Mouse (Mus musculus) limb, embryonic 14.5 days (tissue): ENCODE data around the gene Zbtb38. TPM values are rescaled to one million over a fixed set of nuclear protein-coding genes. Genes with fewer than 3 reads are reported as not detected.

Experiments used
- ATAC-seq: fragments of 200-750 bp; cut with Nextera tagmentation; 2 replicates; pipeline ENCODE4 v1.8.0; 2017; ENCODE audit warnings: low read depth, moderate number of reproducible peaks, moderate TSS enrichment; ENCODE audit not compliant: low FRiP score
- DNase-seq: peaks from one replicate; pipeline ENCODE4 v3.0.0-alpha.2; 2015; ENCODE audit warnings: low spot score
- H3K27ac ChIP-seq: fragments of 300-500 bp; sonication (generic); replicated peaks from 2 replicates; pipeline ENCODE4 v1.5.1; 2014; ENCODE audit warnings: low read depth, mild to moderate bottlenecking, low read length, moderate library complexity, mixed read lengths
- H3K27me3 ChIP-seq: fragments of 300-500 bp; sonication (generic); 2 replicates; pipeline ENCODE4 v1.6.1; 2014; ENCODE audit warnings: low read length, mixed read lengths; ENCODE audit not compliant: control insufficient read depth, insufficient read depth
- H3K36me3 ChIP-seq: fragments of 300-500 bp; sonication (generic); 2 replicates; pipeline ENCODE4 v1.6.1; 2014; ENCODE audit warnings: mild to moderate bottlenecking, low read length, moderate library complexity, mixed read lengths; ENCODE audit not compliant: control insufficient read depth, insufficient read depth
- H3K4me1 ChIP-seq: fragments of 300-500 bp; sonication (generic); 2 replicates; pipeline ENCODE4 v1.6.1; 2014; ENCODE audit warnings: antibody characterized with exemption, low read length, mixed read lengths; ENCODE audit not compliant: control insufficient read depth, insufficient read depth
- H3K4me2 ChIP-seq: fragments of 300-500 bp; sonication (generic); replicated peaks from 2 replicates; pipeline ENCODE4 v1.6.1; 2014; ENCODE audit warnings: low read depth, mild to moderate bottlenecking, low read length, moderate library complexity; ENCODE audit not compliant: severe bottlenecking
- H3K4me3 ChIP-seq: fragments of 300-500 bp; sonication (generic); replicated peaks from 2 replicates; pipeline ENCODE4 v1.5.1; 2014; ENCODE audit warnings: low read length
- H3K9ac ChIP-seq: fragments of 300-500 bp; sonication (generic); 2 replicates; pipeline ENCODE4 v1.6.1; 2014; ENCODE audit warnings: mild to moderate bottlenecking, low read depth, low read length, moderate library complexity; ENCODE audit not compliant: severe bottlenecking
- H3K9me3 ChIP-seq: fragments of 300-500 bp; sonication (generic); 2 replicates; pipeline ENCODE4 v1.6.1; 2016; ENCODE audit warnings: low read length; ENCODE audit not compliant: control insufficient read depth
- POLR2A ChIP-seq: fragments of 200-500 bp; IDR thresholded peaks from 2 replicates; pipeline ENCODE4 v1.8.0; 2012; ENCODE audit warnings: inconsistent platforms, mild to moderate bottlenecking, moderate library complexity, borderline replicate concordance; ENCODE audit not compliant: insufficient read depth, insufficient read length; ENCODE audit errors: extremely low read depth
- WGBS: fragments of 180-500 bp; shearing (Covaris S2); extraction: QIAGEN DNeasy Blood & Tissue Kit; methylation state at CpG from one replicate; pipeline ENCODE4 v1.1.7; 2014; 5-methylcytosine and 5-hydroxymethylcytosine counted together
- polyA plus RNA-seq, 2 experiments: library from polyadenylated mRNA; depleted of rRNA in 1 of 2; stranded (reverse) in 1 of 2; unstranded in 1 of 2; fragments of >200 nt; fragmentation: Nextera tagmentation in 1 of 2; extraction: Ambion mirVana in 1 of 2; gene quantifications; 2 replicates each; pipeline versions ENCODE4 v1.2.1 to v1.2.3; 2012 to 2014

The Zbtb38 gene
- polyA plus RNA-seq, 2 experiments = 2.8 to 14.9 TPM

- DNase-seq = no peak
- Histone ChIP-seq H3K27me3 (no peaks in the 10 kb centered on the region), H3K9me3 (no peaks in the 10 kb centered on the region), H3K4me1 (peaks cover 36% of the 10 kb centered on the region), H3K4me3 (no peak overlapping the region), H3K36me3 (no peaks in the 10 kb centered on the region), H3K9ac (no peak overlapping the region), H3K4me2 (no peak overlapping the region), H3K27ac (no peak overlapping the region)
- ATAC-seq = no peak
- WGBS = 85% methylated on average over 2 of the region's 2 CpGs
- TF ChIP-seq POLR2A = no peak
These were observed 22.4 kb downstream of the Zbtb38 start for GRCm38 (mm10) chr9:96730311-96730625.

DNA sequence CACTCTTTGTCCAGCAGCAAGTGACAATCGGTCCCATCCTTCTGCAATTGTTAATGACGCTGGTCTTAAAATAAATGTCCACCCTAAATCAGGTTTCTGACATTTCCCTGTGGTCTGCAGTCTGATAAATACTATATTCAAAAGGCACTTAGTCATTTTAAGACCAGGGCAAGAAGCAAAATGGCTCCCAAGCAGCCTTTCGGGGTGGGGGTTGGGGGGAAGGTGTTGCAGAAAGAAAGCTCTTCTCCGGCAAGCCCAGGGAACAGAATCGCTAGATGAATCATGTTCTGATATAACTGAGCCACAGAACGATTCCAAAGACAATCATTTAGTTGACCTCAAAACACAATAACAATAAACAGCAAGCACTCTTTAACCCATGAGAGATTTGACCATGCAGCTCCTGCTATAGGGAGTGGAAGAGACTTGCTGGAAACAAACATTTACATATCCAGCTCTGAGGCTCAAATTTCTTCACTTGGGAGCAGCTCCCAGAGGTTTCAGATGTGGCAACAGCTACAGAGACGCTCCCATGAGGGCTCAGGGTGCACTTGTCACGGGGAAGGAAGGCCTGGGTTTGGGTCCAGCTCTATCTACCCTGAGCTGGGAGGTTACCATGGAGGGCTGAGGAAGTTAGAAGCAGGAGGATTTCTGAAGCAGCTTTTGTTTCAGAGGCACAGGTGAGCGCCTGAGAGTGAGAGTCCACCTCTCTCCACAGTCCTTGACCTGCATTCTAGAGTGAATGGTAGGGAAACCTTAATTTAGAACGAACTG lies 22.9 kb downstream of the Zbtb38 start:
- Histone ChIP-seq H3K27me3 (no peaks in the 10 kb centered on the region), H3K9me3 (no peaks in the 10 kb centered on the region), H3K4me3 (no peak overlapping the region), H3K36me3 (no peaks in the 10 kb centered on the region), H3K4me1 (peaks cover 36% of the 10 kb centered on the region), H3K4me2 (no peak overlapping the region), H3K9ac (no peak overlapping the region), H3K27ac (no peak overlapping the region)
- DNase-seq (no peak), ATAC-seq (no peak)
- 76% methylated on average over 10 of the region's 10 CpGs for WGBS
- TF ChIP-seq POLR2A = no peak

DNA sequence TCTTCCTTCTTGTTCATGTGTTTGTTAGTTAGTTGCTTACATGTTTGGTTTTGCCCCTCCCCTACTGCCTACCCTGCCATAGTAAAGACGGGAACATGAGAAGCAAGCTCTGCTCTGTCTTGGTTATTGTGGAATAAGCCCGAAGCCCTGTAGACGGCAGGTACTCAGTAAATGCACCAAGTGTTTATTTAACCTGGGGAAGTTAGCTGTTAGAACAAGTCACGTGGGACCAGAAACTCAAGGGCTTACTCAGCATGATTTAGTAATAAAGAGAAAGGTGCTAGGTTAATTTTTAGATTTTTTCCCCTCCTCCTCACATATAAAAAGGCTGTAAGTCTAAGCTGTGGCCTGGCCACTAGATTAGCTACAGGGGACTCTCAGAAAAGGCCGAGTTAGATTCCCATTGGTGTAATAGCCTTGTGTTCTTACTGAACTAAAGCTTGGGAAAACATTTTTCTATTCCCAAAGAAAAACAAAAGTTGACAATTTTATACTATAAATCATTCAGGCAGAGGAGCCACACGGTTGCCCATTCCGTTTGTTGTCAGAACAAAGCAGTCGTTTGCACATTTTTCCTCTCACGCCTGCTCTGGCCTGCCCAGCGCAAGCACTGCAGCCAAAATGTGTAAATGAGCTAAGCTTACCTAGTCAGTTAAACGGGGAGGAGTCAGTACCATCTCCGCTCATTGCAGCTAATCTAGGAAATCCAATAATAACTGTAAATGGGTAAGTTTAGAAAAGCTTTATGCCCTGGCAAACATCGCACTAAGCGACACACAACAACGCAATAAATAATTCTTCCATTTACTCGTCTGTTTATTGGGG lies 24.1 kb downstream of the Zbtb38 start:
- WGBS = 44% methylated on average over 16 of the region's 16 CpGs
- Histone ChIP-seq H3K4me1 (peaks cover 38% of the 10 kb centered on the region), H3K4me3 (no peak overlapping the region), H3K36me3 (no peaks in the 10 kb centered on the region), H3K27me3 (no peaks in the 10 kb centered on the region), H3K9ac (no peak overlapping the region), H3K4me2 (no peak overlapping the region), H3K9me3 (no peaks in the 10 kb centered on the region), H3K27ac (0 out of 2 replicates have a peak overlapping the region, but pooled peaks have one; percentile 26)
- peak; percentile 26; the same call in 1 of the 2 replicates for ATAC-seq
- DNase-seq = no peak
- no peak for TF ChIP-seq POLR2A

DNA sequence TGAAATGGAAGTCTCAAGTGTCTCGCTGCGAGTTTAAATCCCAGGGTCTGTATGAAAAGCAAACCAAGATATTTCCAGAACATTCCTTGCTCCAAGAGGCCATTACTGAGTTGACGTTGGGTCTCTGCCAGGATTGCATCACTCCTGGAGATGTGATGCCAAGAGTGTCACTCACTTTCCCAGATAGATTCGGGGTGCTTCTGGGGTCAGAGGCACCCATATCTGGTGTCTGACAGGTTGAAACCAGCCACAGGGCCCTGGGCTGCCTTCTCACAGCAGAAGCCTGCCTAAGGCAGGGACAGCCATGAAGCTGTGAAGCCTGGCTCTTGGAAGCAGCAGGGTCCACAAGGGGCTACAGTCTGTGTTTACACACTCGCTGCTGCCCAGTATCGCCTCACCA lies 24.9 kb downstream of the Zbtb38 start:
- DNase-seq (no peak), ATAC-seq (no peak)
- Histone ChIP-seq H3K9me3 (no peaks in the 10 kb centered on the region), H3K9ac (no peak overlapping the region), H3K4me3 (no peak overlapping the region), H3K4me2 (no peak overlapping the region), H3K4me1 (peaks cover 38% of the 10 kb centered on the region), H3K27me3 (no peaks in the 10 kb centered on the region), H3K36me3 (no peaks in the 10 kb centered on the region), H3K27ac (0 out of 2 replicates have a peak overlapping the region, but pooled peaks have one; percentile 26)
- TF ChIP-seq POLR2A = no peak
- WGBS = 72% methylated on average over 6 of the region's 6 CpGs

DNA sequence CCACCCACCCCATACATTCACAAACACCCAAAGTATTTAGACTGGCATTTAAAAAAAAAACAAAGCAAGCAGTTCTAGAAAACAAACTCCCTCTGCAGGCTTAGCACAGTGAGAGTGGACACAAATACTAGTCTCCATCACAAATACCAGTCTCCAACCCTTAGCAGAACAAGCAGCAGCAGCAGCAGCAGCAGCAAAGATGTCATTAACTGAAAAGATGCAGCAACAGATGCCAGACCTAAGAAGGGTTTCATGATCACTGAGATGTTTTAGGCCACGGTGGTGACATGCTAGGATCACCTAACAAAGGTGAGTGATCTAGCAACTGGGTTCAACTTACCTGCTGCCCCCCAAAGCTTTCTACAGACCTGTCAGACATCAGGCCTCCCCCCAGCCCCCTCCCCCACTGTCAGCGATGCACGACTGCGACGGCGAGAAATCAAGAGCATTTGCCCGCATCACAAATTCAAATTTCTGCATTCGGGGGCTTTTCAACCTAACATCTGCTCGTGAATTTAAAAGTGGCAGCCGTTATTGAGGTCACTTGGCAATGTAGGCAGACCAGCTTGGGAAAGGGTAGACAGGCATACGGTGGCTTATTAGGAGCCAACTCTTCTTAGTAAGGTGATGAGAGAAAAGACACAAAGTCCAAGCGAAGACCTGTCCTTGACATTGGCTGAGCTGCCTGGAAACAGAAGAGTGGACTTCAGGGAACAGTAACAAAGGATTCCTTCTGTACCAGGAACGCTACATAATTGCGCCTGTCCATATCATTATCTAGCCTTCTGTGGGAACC lies 26.1 kb downstream of the Zbtb38 start:
- DNase-seq (no peak), ATAC-seq (no peak)
- Histone ChIP-seq H3K4me3 (no peak overlapping the region), H3K4me2 (no peak overlapping the region), H3K27ac (no peak overlapping the region), H3K9me3 (no peaks in the 10 kb centered on the region), H3K9ac (no peak overlapping the region), H3K27me3 (no peaks in the 10 kb centered on the region), H3K4me1 (peaks cover 34% of the 10 kb centered on the region), H3K36me3 (no peaks in the 10 kb centered on the region)
- no peak for TF ChIP-seq POLR2A
- 54% methylated on average over 14 of the region's 14 CpGs for WGBS
